Mouse (Mus musculus) megakaryocyte-erythroid progenitor cell, adult 5 weeks (primary cell): ENCODE measurements around the gene Akap13. TPM values are rescaled to one million over a fixed set of nuclear protein-coding genes. Genes with fewer than 3 reads are reported as not detected.

Experiments used
- polyA plus RNA-seq: library from polyadenylated mRNA; stranded (reverse); fragments of >175 nt; gene quantifications from 2 replicates; pipeline ENCODE4 v1.2.3, GENCODE M21; 2012

The Akap13 gene
- 18.1 and 28.1 TPM in 2 replicates for polyA plus RNA-seq

DNA sequence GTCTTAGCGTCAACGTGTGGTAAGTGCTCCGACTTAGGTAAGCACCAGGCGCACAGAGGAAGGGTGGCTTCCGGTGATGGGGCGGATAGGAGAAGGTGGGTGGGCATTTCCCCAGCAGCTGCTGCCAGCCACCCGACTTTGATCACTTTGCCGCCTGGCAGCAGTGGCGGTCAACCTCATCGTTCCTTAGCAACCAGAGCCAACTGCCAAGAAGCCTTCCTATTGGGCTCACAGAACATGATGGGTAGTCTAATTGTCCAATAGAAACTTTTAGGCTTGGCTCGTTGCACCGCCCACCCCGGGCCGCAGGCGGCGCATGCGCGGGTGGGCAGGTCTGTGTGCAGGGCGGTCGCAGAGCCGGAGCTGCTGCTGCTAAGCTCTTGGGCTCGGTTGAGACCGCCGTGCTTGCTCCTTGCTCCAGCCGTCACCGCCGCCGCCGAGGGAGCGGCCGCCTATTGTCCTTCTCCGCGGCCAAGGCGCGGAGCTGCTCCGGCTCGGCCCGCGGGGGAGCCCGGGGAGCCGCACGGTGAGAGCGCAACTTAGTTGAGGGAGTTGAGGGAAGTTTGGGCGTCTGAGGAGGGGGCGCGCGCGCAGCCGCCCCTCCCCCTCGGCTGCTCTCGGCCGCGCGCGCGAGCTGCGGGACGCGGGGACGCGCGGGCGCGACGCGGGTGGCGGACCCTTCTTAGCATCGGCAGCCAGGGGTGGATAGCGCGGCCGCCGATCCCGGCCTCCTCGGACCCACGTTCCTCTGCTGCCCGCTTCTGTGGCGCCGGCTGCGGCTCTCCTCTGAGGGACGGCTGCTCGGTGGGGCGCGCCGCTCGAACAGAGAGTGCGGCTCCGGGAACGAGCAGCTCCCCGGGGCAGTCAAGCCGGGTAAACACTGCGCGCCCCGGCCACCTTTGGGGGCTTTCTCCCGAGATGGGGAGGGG lies at the start of gene Akap13:
Gene Akap13 (plus strand): TSS at position 312 of the 929 bp plus-strand sequence.

Other genes with a start within 250 kb of the Akap13 start
- 0.03 TPM in 1 of 2 replicates, not detected in the other for gene Sv2b, start 146.3 kb upstream of the Akap13 start, polyA plus RNA-seq